Mouse (Mus musculus) right cerebral cortex, adult 2 months (tissue): Measurements from ENCODE around the gene Mrtfa.

Experiments used
- DNase-seq, 2 experiments: peaks; one replicate each; pipeline ENCODE4 v3.0.0; 2021 to 2022; ENCODE audit warnings: low spot score in 2 of 2

The Mrtfa gene

GRCm38 (mm10) chr15:81031611-81032010, 158.9 kb downstream of the Mrtfa start:
- DNase-seq, result no peak

GRCm38 (mm10) chr15:81030891-81031425, 159.6 kb downstream of the Mrtfa start:
- no peak for DNase-seq

GRCm38 (mm10) chr15:81027378-81028173, 163.0 kb downstream of the Mrtfa start:
- peak; percentile 88 to 94 for DNase-seq

DNA sequence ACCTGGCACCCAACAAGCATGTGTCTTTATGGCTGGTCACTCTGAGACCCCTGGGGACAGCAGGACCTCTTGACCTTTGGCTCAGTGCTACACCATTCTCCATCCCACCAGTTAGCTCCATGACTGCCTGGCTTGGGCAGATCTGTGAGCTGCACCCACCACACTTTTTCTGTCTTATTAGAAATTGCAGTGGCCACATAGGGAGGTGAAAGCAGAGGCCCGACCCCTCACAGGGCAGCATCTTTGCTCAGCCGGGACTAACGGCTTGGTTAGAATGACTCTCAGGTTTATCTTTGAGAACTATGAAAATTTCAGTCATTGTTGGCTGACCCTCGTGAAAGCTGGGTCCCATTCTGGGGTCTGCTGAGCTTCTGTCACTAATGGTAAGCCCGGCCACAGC, 163.7 kb downstream of the Mrtfa start:
- DNase-seq, result no peak

DNA sequence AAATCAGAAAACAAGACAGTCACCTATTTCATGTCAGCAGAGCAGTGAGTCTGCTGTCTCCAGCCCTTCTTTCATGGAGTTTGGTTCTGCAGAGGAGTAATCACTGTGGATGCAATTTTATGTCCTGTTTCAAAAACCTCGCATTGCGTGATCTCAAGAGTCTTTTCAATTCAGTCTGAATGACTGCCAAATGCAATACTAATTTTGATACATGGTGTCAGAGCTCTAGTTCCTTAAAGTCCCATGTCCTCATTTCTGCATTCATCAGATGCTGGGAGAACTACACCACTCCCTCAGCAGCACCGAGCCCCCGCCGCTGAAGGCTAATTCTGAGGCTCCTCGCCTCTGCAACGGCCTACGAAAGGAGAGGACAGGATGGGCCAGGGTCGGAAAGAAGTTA, 166.7 kb downstream of the Mrtfa start:
- no peak for DNase-seq

GRCm38 (mm10) chr15:81022437-81022836, 168.1 kb downstream of the Mrtfa start:
- DNase-seq, result no peak

GRCm38 (mm10) chr15:81021377-81021776, 169.2 kb downstream of the Mrtfa start:
- no peak for DNase-seq

DNA sequence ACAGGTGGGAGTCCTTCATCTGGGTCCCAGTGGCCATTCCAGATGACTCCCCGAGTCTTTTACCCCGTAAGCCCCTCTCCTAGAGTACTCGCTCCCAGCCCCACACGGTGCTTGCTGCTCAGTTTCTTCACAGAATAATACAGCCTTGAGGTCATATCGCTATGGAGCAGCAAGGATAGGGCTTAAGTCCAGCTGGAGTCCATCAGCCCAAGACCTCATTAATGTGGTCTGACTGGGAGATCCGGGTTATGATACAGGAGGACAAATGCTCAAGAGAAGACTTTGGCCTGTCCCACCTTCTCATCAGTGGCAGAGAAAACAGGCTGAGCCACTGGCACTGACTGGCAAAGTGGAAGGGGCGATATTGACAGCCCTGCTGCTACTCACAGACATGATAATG, 173.2 kb downstream of the Mrtfa start:
- DNase-seq, result peak in 1 of 2 experiments; percentile 3

DNA sequence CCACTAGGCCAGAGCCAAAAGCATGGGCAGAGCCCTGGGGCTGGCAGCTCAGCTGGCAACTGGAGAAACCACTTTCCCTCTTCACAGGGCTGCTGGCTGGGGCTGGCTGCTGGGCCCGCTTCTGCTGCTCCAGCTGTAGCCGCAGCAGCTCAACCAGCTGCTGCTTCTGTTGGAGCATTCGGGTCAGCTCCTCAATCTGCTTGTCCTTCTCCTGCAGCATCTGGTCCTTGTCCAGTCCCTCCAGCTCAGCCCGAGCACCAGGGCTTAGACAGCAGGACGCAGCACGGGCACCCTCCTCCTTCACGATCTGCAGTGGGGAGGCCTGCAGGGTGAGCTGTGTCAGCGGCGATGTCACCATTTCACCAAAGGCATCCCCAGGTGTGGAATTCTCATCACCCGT, 174.1 kb downstream of the Mrtfa start:
- DNase-seq, result no peak

- DNase-seq, result no peak
Measured at GRCm38 (mm10) chr15:81015068-81015744, 175.4 kb downstream of the Mrtfa start.

DNA sequence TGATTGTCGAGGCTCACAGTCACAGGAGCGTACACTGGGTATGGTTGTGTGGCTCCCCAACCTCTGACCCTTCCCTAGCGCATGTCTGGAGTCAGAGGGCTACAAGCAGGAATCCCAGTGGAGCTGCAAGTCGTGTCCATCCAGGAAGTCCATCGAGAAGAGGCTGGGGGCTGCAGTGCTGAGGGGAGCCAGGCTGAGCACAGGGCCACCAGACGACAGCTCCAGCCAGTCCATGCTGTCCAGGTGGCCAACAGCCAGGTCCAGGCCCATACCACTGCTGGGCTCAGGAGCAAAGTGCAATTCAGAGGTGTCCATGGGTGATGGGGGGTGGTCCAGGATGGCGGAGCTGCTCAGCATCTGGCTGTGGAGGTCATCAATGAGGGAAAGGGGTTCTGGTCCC, 177.4 kb downstream of the Mrtfa start:
- no peak for DNase-seq

DNA sequence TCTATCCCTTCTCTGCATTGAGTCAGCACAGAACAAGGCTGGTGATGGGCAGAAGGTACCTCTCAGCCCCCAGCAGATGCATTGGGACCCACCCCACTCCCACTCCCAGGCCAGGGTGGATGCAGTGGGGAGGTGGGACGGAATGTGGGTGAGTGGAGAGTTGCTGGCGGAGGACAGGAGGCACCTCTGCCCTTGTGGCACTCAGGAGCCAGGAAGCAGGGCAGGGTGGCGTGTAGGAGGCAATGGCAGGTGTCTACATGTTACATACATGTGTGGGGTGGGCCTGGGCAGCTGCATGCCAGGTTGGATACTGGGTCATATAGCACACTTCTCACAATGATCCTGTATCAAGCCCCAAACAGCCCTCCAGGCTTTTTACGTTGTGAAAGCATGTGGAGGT, 178.2 kb downstream of the Mrtfa start:
- no peak for DNase-seq

GRCm38 (mm10) chr15:81011523-81011922, 179.0 kb downstream of the Mrtfa start:
- no peak for DNase-seq

- DNase-seq, result no peak
Measured at GRCm38 (mm10) chr15:81010114-81010513, 180.4 kb downstream of the Mrtfa start.

GRCm38 (mm10) chr15:81008689-81009123, 181.9 kb downstream of the Mrtfa start:
- DNase-seq, result peak in 1 of 2 experiments; percentile 62

GRCm38 (mm10) chr15:81007905-81008304, 182.7 kb downstream of the Mrtfa start:
- no peak for DNase-seq

DNA sequence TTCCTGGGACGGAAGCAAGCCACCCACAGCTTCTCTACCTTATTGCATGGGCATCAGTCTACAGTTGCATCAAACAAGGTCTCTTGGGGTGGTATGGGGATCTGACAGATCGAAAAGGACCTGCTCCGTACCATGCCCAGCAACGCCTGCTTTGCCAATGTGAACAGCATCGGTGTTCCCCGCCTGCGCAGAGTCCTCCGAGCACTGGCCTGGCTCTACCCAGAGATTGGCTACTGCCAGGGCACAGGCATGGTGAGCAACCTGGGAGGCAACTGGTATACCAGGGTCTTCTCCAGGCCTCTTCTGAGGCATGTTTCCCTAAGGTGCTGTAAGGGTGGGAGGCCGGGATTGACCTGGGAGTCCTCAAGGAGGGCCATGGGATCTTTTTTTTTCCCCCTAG, 183.2 kb downstream of the Mrtfa start:
- no peak for DNase-seq

DNA sequence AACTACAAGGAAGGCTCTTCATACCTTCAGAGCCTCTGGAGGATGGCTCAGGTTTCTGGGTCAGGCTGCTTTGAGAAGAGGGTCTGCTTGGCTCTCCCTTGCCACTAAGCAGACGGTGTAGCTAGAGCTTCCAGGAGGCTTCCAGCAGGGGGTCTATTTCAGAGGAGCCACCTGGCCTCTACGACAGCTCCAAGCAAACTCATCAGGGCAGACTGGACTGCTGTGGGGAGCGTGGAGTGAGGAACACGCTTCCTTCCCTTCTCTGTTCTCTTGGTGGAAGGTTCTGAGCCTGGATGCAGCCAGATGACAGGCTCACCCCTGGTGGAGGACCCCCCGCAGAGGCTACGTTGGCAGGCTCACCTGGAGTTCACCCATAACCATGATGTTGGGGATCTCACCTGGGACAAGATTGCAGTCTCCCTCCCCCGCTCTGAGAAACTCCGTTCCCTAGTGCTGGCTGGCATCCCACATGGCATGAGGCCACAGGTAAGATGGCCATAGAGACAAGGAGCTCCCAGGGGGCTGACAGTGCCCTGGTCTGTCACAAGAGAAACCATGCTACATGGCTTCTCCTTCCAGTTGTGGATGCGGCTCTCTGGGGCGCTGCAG, 184.3 kb downstream of the Mrtfa start:
- DNase-seq, result no peak

DNA sequence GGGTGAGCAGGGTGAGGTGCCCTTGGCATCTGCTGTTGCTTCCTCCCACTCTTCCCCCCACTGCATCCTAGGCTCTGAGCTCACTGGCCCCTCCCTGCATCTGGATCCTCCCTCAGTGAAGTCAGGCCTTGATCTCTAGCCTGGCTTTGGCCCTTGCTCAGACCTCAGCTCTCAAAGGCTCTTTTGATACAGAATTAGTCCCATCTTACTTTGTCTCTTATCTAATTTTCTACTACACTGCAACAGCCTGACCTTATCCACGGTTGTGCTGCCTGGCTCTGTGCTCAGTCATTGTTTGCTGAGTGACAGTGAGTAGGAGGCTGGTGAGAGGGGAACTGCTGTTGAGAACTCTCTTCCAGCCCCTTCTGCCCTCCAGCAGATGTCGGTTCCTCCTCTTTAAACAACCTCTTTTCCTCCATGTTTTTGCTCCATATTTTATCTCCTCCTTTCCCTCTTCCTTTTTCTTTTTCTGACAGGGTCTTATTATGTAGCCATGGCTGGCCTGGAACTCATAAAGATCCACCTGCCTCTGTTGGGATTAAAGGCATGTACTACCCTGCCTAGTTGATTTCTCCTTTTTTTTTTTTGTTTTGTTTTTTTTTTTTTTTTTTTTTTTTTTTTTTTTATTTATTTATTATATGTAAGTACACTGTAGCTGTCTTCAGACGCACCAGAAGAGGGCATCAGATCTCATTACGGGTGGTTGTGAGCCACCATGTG, 190.0 kb downstream of the Mrtfa start:
- no peak for DNase-seq

DNA sequence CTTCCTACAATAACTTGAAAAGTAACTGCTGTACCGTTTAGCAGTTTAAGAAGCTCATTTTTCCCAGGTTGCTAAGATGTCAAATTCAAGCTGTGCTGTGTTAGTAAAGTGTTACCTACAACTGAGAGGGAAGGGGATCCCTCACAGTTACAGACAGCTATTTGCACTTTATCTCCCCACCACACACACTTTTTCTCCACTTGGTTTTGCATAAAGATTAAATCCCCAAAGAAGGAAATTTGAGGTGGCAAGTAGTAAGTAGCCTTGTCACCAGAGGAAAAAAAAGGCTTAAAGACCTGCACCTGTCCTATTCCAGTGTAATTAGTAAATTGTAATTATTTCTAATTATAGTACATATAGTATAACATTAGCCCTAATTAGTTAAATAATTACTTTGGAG, 193.5 kb downstream of the Mrtfa start:
- DNase-seq, result no peak

GRCm38 (mm10) chr15:80996090-80996835, 194.3 kb downstream of the Mrtfa start:
- DNase-seq, result no peak
